Mouse (Mus musculus): ENCODE results near the gene Arhgap27.

GRCm38 (mm10) chr11:103362521-103363181 is 841 bp downstream of the Arhgap27 start:
- no peak for TF ChIP-seq ZC3H11A (IDR thresholded peaks at IDR 0.05; ENCODE audit: borderline replicate concordance, low read depth, low read length)
- TF ChIP-seq CHD2 (IDR thresholded peaks at IDR 0.05; ENCODE audit: low read depth, low read length): no peak
